Mouse (Mus musculus) MN1 (cell line): ENCODE data around the gene Med24.

Source experiments
- DNase-seq: peaks from one replicate; pipeline ENCODE4 v3.0.0-alpha.2; 2016; ENCODE audit warnings: low spot score

Med24 gene

GRCm38 (mm10) chr11:98765421-98766309, 36.4 kb upstream of the Med24 start:
- DNase-seq, result peak; percentile 49

DNA sequence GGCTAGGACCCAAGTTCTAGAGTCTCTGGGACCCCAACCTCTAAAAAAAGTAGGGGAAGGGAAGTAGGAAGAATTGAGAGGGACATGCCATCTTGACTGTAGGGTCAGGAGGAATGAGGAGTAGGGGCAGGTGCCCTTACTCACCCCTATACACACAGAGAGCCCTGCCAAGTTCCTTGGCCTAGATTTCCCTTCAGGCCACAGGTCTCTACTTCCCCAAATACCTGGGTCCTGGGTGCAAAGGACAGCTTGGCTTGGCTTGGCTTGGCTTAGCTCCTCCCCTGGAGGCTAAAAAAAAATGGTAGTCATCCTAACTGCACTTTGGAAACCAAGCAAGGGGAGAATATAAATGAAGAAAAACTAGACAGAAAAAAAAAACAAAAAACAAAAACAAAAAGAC, 35.5 kb upstream of the Med24 start:
- no peak for DNase-seq

GRCm38 (mm10) chr11:98764091-98764490, 34.9 kb upstream of the Med24 start:
- DNase-seq, result no peak

GRCm38 (mm10) chr11:98763502-98763861, 34.2 kb upstream of the Med24 start:
- DNase-seq, result no peak

- peak; percentile 84 for DNase-seq
Observed at GRCm38 (mm10) chr11:98762756-98763501, 33.7 kb upstream of the Med24 start.

- no peak for DNase-seq
Observed at GRCm38 (mm10) chr11:98761939-98762338, 32.7 kb upstream of the Med24 start.

GRCm38 (mm10) chr11:98756711-98757110, 27.5 kb upstream of the Med24 start:
- DNase-seq, result no peak

DNA sequence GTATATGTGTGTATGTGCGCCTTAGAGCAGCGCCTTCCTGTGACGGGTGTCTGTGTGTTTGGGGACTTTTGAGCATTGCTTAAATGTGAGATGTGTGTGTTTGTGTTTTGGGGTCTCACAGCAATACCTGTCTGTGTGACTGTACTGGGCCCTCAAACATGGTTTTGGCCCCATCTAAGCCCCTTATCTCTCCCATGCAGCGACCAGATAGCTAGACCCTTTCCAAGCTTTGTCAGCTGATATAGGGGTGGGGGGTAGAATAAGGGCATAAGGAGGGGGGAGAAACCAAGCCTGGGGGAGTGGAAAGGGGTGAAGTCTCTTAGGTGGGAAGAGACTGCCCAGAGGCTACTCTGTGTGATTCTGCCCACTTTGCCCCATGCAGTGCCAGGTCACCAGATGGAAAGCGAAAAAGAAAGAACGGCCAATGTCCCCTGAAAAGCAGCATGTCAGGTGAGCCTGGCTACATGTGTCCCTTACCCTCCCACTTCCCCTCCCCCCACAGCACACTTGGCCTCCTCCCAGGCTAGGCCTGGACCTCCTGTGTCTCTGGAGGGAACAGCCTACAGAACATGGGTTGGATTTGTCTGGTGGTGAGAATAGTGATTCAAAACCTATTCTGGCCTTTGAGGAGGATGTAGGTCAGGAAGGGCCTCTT, 26.6 kb upstream of the Med24 start:
- DNase-seq, result peak; percentile 21

DNA sequence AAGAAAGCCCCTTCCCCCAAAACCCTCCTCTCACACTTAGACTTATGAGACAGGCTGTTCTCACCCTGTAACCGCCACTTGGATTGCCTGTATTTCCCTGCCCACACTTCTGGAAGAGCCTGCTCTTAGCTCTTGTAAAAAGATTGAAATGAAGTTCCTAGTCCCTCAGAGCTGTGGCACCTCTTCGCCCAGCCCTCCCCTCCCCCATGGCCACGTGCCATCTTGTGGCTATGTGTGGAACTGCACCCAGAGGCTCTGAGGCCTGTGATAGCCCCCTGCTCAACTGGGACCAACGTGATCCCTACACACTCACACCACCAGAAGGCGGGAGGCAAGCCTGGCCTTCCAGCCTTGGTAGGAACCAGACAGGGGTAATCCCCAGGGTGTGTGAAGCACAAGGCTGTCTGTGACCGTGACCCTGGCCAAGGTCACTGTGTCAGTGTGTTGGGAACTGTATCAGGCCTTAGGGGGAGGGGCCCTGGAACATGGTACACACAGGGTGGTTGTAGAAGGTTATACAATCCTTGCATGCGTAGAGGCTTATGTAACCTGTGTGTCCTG, 25.5 kb upstream of the Med24 start:
- DNase-seq, result peak; percentile 82

DNA sequence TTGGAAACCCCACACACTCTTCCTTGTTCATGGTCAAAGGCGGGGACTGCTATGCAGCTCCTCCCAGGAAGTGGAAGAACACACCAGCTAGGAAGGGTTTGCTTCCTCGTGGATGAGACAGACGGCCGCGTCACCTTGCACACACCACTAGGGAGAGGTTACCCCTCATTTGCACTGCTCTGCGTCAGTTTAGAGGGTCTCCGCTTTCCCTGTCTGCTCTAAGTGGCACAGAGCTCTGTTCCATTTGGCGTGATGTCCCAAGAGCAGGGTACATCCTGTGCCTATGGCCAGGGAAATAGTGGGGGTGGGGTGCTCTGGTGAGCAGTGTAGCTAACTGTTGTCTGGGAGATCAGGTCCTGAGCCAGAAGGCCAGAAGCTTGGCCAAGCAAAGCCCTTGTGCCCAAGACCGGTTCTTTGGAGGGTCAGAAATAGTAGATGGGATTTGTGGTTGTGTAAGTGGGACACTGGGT, 25.0 kb upstream of the Med24 start:
- no peak for DNase-seq

DNA sequence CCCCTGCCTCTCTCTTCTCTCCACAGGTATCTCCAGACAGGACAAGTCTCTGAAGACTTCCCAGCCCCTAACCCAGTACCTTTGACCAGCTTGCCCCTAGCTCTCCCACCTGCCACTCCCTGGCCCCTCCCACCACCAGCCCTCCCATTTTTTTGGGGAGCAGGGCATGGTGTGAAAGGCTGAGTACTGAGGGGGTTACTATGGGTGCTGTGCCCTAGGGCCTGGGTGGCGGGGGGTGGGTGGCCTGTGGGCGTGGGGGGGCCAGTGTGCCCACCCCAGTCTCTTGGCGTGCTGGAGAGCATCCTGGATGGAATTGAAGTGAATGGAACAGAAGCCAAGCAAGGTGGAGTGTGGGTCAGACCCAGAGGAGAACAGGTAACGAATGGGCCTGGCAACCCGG, 24.0 kb upstream of the Med24 start:
- DNase-seq, result no peak

GRCm38 (mm10) chr11:98752562-98753140, 23.4 kb upstream of the Med24 start:
- DNase-seq, result no peak

- DNase-seq, result no peak
Observed at GRCm38 (mm10) chr11:98751221-98751782, 22.1 kb upstream of the Med24 start.

DNA sequence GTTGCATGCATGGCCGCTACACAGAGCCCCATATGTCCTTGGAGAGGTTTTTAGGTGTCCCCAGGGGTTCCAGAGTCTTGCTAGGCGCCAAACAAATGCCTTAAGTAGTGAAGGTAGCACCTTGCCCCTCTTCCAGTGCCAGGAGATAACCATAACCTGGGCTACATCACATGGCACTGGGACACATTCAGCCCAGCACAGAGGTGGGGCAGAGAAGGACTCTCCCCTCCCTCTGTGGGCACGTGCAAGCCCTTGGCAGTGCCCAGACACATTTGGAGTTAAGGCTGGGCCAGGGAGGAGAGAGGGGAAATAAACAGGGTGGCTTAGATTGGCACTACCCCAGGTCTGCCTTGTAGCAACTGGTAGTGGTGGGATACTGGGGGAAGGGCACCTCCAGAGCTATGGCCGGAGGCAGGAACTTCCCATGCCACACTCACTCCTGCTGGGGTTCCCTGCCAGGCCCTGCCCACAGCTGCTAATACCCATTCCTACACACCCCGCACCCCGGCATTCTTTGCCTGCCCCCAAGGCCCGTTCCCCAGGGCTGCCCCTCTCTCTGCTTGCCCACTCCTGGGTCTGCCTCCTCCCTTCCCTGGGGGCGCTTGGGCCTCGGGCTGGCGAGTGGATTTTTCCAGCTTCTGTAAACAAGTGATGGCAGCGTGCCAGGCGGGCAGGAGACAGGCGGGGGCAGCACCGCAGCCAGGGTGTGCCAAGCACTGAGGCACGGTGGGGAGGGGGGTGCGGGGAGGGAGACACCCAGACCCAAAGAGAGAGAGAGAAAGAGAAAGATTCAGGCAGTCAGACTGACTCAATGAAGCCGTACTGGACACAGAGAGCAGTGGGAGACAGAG, 21.3 kb upstream of the Med24 start:
- peak; percentile 85 for DNase-seq

DNA sequence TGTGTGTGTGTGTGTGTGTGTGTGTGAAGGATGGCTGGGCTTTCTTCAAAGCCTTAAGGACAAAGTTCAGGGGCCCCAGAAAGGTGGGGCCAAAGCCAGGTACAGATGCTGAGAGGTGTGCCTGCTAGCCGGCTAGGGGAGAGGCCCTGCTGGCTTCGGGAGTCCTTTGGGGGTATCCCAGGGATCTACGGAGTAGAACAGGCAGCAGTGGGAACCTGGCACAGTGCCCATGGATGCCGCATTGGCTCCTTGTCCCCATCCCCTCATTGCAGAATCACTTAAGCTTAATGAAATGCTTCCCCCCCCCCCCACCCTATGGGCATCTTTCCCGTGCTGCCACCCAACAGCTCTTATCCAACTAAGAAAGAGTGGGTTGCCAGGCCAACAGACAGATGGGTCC, 20.5 kb upstream of the Med24 start:
- DNase-seq, result no peak

DNA sequence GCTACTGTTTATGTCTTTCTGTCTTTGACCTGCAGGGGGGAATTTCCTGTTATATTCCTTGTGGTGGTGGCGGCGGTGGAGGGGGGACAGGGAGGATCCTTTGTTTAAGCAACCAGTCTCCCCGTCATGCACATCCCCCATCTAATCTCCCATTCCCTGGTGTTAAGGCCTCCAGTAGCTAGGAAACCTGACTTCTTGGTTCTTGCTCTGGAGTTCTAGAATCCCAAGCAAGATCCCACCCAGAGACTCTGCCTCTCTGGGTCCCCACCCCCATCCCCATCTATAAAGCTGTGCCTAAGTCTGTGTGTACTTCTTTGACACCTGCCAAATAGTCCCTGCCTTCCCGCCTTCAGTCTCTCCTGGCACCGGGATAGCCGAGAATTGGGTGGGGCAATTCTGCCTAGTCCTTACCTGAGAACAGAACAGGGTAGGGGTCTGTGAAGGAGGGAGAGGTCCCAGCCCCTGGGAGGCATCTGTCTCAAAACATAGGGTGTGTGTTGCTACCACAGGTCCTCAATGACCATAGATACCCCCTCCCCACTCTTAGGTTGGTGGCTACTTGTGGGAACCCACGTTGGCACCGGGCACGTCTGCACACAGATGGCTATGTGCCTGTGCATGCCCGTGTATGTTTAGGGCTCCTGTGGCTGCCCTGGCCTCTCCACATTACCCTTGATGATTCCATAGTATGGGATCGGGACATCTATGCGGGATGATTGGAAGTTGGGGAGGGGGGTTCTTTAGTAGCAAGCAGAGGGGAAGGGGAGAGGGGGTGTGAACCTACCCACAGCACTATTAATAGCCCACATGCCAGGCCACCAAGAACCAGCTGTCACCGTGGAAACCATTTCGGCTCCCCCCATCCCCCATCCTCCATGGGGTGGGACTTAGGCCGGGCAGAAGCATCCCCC, 19.5 kb upstream of the Med24 start:
- peak; percentile 65 for DNase-seq

DNA sequence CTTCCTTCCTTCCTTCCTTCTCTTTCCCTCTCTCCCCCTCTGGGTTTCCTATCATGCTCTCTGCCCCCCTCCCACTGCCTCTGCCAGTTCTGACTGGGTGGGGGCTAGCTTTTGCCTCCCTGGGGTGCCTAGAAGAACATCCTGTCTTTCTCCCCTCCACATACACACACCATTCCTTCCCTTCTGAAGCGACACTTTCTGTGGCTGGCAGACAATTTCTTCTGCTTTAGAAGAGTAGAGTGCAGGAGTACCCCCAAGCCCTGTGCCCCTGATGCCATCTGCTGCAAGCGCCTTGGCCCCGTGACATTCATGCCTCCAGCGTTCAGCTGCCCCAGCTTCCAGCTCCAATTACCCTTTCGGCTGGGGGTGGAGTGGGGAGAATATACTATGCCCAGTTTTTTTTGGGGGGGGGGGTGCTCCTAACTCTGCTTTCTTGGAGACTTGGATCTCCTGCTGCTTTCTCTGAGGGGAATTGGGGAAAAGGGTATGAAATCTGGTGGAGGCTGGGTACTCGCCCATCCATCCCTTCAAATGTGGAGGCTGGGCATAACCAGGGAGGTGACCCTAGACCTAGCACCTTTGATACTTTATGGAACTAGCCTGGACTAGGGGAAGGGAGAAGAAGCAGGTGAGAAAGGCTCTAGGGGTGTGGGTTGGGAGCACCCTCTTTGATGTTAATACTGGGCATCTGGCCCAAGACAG, 18.7 kb upstream of the Med24 start:
- DNase-seq, result no peak

DNA sequence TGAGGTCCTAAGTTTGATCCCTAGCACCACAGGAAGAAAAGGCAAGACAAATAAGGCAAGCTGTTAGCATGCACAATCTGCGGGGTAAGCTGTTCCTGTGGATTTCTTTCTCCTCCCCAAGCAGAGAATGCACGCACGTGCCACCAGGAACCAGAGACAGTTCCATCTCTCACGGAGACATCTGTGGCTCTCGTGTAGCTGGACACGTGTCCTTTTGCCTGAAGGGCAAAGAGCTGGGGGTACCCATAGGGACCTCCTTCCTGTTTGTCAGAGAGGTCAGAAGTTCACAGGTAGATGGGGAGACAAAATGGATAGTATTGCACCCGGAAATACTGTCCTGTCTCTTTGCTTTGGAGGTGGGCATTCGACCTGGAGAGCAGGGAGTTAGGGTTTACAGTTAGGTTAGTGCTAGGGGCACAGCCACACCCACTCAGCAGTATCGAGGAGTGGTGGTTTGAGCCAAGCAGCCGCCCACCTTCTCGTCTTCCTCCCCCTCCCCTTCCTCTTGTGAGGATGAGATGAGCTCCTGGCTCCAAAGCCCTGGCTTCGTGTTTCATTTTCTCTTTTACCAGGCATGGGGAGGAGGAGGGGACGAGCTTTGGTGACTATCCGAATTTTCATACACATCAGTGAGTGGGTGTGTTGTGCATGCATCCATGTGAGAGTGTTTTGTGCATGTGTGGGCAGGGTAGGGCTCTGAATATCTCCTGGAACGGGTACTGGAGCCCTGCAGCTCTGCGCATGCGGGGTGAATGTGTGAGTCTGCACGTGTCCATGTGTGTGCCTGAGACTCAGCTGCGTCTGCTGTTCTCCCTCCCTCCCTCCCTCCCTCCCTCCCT, 17.8 kb upstream of the Med24 start:
- DNase-seq, result peak; percentile 84
